Mouse (Mus musculus) small intestine, adult 2 months (tissue): ENCODE measurements around the gene Smpx.

ENCODE experiments used
- CTCF ChIP-seq: fragments of 200-500 bp; IDR thresholded peaks from 2 replicates; pipeline ENCODE4 v1.5.1; 2012; ENCODE audit warnings: low read depth, mild to moderate bottlenecking, control low read depth, inconsistent platforms, low read length, moderate library complexity, mixed read lengths; ENCODE audit not compliant: insufficient replicate concordance, insufficient read length; ENCODE audit errors: extremely low read depth
- POLR2A ChIP-seq: fragments of 200-500 bp; IDR thresholded peaks from 2 replicates; pipeline ENCODE4 v1.6.1; 2012; ENCODE audit warnings: low read depth, mild to moderate bottlenecking, control low read depth, inconsistent platforms, low read length, moderate library complexity

- TF ChIP-seq POLR2A (no peak), CTCF (no peak)
Measured at GRCm38 (mm10) chrX:157801669-157802068, 103.0 kb downstream of the Smpx start.
